Comparison of ENCODE assay signal across 7 mouse cellular contexts in genomic region chr2:164968451-164968851, GRCm38 (mm10). TPM values are rescaled to one million over a fixed set of nuclear protein-coding genes. Genes with fewer than 3 reads are reported as not detected.
DNase-seq lines count a peak whose midpoint lies in the region; ATAC-seq lines count a peak whose summit lies in the region.

No protein-coding gene starts in this region.

- H3K9me3 ChIP-seq in intestine, embryonic 15.5 days = no peaks in the 10 kb centered on the region
- no peaks in the 10 kb centered on the region for H3K9me3 ChIP-seq in limb, embryonic 12.5 days
- no peaks in the 10 kb centered on the region for H3K9me3 ChIP-seq in midbrain, embryonic 12.5 days

- no peaks in the 10 kb centered on the region for H3K36me3 ChIP-seq in intestine, embryonic 15.5 days
- no peaks in the 10 kb centered on the region for H3K36me3 ChIP-seq in limb, embryonic 12.5 days
- H3K36me3 ChIP-seq in midbrain, embryonic 12.5 days = no peaks in the 10 kb centered on the region

- H3K27me3 ChIP-seq in intestine, embryonic 15.5 days (replicated peaks) = peaks cover 70% of the 10 kb centered on the region
- peaks cover 95% of the 10 kb centered on the region for H3K27me3 ChIP-seq in limb, embryonic 12.5 days
- H3K27me3 ChIP-seq in midbrain, embryonic 12.5 days = peaks cover 86% of the 10 kb centered on the region

- peak; percentile 83 for ATAC-seq in intestine, embryonic 15.5 days
- 0 out of 2 replicates have a peak, but pooled peaks have one; percentile 29 for ATAC-seq in limb, embryonic 12.5 days (ENCODE audit: insufficient number of reproducible peaks, insufficient read depth, low FRiP score, low TSS enrichment, low read depth)
- peak; percentile 48; the same call in 1 of the 2 replicates for ATAC-seq in midbrain, embryonic 12.5 days (ENCODE audit: low FRiP score, low read depth)

- peak overlapping the region; percentile 60 for H3K4me2 ChIP-seq in intestine, embryonic 15.5 days (replicated peaks)
- peak overlapping the region; percentile 70 for H3K4me2 ChIP-seq in limb, embryonic 12.5 days
- peak overlapping the region; percentile 67 for H3K4me2 ChIP-seq in midbrain, embryonic 12.5 days (replicated peaks)

- intact Hi-C loops in gastrocnemius, postnatal 14 days (cut with DNase I; ENCODE audit: low total_unique reads) = no loop called here

- no peak overlapping the region for H3K27ac ChIP-seq in intestine, embryonic 15.5 days
- H3K27ac ChIP-seq in limb, embryonic 12.5 days = no peak overlapping the region
- H3K27ac ChIP-seq in midbrain, embryonic 12.5 days (replicated peaks) = peak overlapping the region; percentile 76

- peaks cover 17% of the 10 kb centered on the region for H3K4me1 ChIP-seq in intestine, embryonic 15.5 days (replicated peaks)
- peaks cover 24% of the 10 kb centered on the region for H3K4me1 ChIP-seq in limb, embryonic 12.5 days (replicated peaks)
- peaks cover 62% of the 10 kb centered on the region for H3K4me1 ChIP-seq in midbrain, embryonic 12.5 days

- H3K9ac ChIP-seq in intestine, embryonic 15.5 days = no peak overlapping the region
- no peak overlapping the region for H3K9ac ChIP-seq in limb, embryonic 12.5 days (replicated peaks)
- peak overlapping the region; percentile 57 for H3K9ac ChIP-seq in midbrain, embryonic 12.5 days (replicated peaks)

- peak; percentile 20 for DNase-seq in adipocyte (ENCODE audit: low spot score)
- peak; percentile 69 to 70 for DNase-seq in cerebellum, postnatal 14 days
- DNase-seq in gastrocnemius, postnatal 14 days = peak; percentile 70
- DNase-seq in testis, postnatal 10 days (ENCODE audit: low spot score) = peak; percentile 88

- WGBS in intestine, embryonic 15.5 days = under 1% methylated on average over 28 of the region's 29 CpGs
- WGBS in limb, embryonic 12.5 days = under 1% methylated on average over 29 of the region's 29 CpGs
- 0% methylated on average over 26 of the region's 29 CpGs for WGBS in midbrain, embryonic 12.5 days

- H3K4me3 ChIP-seq in intestine, embryonic 15.5 days (replicated peaks) = peak overlapping the region; percentile 27
- peak overlapping the region; percentile 39 for H3K4me3 ChIP-seq in limb, embryonic 12.5 days (replicated peaks)
- peak overlapping the region; percentile 49 for H3K4me3 ChIP-seq in midbrain, embryonic 12.5 days

RNA-seq across cellular contexts. Expression of gene Slc12a5, which starts 7.8 kb away (rescaled TPM):
- 1 to 10 TPM in 1 of 2 experiments, under 1 TPM in 1; 0.55 to 1.0 TPM for total RNA-seq in gastrocnemius, postnatal 14 days (2021)
- polyA plus RNA-seq in intestine, embryonic 15.5 days (2015; fragmentation: Nextera tagmentation; extraction: Ambion mirVana) = 0.80 and 0.97 TPM in 2 replicates
- 1.5 and 1.6 TPM in 2 replicates for polyA plus RNA-seq in limb, embryonic 12.5 days (2016; fragmentation: Nextera tagmentation; extraction: Ambion mirVana)
- polyA plus RNA-seq in midbrain, embryonic 12.5 days (2016; fragmentation: Nextera tagmentation; extraction: Ambion mirVana) = 8.1 and 9.9 TPM in 2 replicates

RNA-seq across cellular contexts. Expression of gene Mmp9, which starts 27.9 kb away (rescaled TPM):
- 1 to 10 TPM in 1 of 2 experiments, under 1 TPM in 1; 0.95 to 1.2 TPM for total RNA-seq in gastrocnemius, postnatal 14 days (2021)
- polyA plus RNA-seq in intestine, embryonic 15.5 days (2015; fragmentation: Nextera tagmentation; extraction: Ambion mirVana) = 4.9 and 5.2 TPM in 2 replicates
- polyA plus RNA-seq in limb, embryonic 12.5 days (2016; fragmentation: Nextera tagmentation; extraction: Ambion mirVana) = 1.9 and 2.9 TPM in 2 replicates
- polyA plus RNA-seq in midbrain, embryonic 12.5 days (2016; fragmentation: Nextera tagmentation; extraction: Ambion mirVana) = 6.2 and 7.5 TPM in 2 replicates

RNA-seq across cellular contexts. Expression of gene Zfp335, which starts 56.9 kb away (rescaled TPM):
- total RNA-seq in gastrocnemius, postnatal 14 days (2021) = 1 to 10 TPM; 8.4 TPM
- 10.7 and 11.3 TPM in 2 replicates for polyA plus RNA-seq in intestine, embryonic 15.5 days (2015; fragmentation: Nextera tagmentation; extraction: Ambion mirVana)
- 14.4 and 17.4 TPM in 2 replicates for polyA plus RNA-seq in limb, embryonic 12.5 days (2016; fragmentation: Nextera tagmentation; extraction: Ambion mirVana)
- polyA plus RNA-seq in midbrain, embryonic 12.5 days (2016; fragmentation: Nextera tagmentation; extraction: Ambion mirVana) = 17.5 and 17.7 TPM in 2 replicates

Comparison
In these comparisons a context has a peak if more than half of its experiments do, and no peak if none do; other contexts are left out.
1. DNase-seq: peak in every context shown above with its lines; median percentile 88 in testis, postnatal 10 days; 70 in gastrocnemius, postnatal 14 days; 70 in cerebellum, postnatal 14 days; 20 in adipocyte.
2. ATAC-seq: peak in every context shown above with its lines; median percentile 83 in intestine, embryonic 15.5 days; 48 in midbrain, embryonic 12.5 days; 29 in limb, embryonic 12.5 days.